Mouse (Mus musculus): ENCODE measurements at regions not wholly inside any gene's neighbourhood (a gene's known extent, or its start where the extent isn't known, plus 50 kb on each side); places are given as distances from the start of the nearest gene placed in this dataset.
"Not testable (repeated sequence)": the region's sequence is repeated elsewhere in the genome, so short reads cannot be mapped to it uniquely, and the experiment has no call there.

- Histone ChIP-seq H3K4me2 (replicated peaks) (no peak overlapping the region), H3K9ac (no peak overlapping the region), H3K36me3 (no peaks in the 10 kb centered on the region), H3K4me1 (no peaks in the 10 kb centered on the region), H3K27me3 (no peaks in the 10 kb centered on the region), H3K4me3 (no peak overlapping the region), H3K9me3 (no peaks in the 10 kb centered on the region), H3K27ac (no peak overlapping the region)
- 81% methylated on average over 4 of the region's 4 CpGs for WGBS
- no peak for ATAC-seq (ENCODE audit: insufficient number of reproducible peaks, insufficient read depth, low FRiP score, low TSS enrichment)
Observed at GRCm38 (mm10) chr10:46063831-46064230, 486.2 kb downstream of the Hace1 start.

- Histone ChIP-seq H3K4me1 (0 out of 2 replicates have a peak, but pooled peaks cover 7% of the 10 kb centered on the region), H3K27me3 (no peaks in the 10 kb centered on the region), H3K9me3 (no peaks in the 10 kb centered on the region), H3K4me3 (no peak overlapping the region), H3K9ac (no peak overlapping the region), H3K4me2 (replicated peaks) (no peak overlapping the region), H3K27ac (no peak overlapping the region), H3K36me3 (no peaks in the 10 kb centered on the region)
- WGBS = 89% methylated on average over 3 of the region's 3 CpGs
- no peak for ATAC-seq (ENCODE audit: insufficient number of reproducible peaks, insufficient read depth, low FRiP score, low TSS enrichment)
Observed at GRCm38 (mm10) chr10:46070766-46071165, 493.1 kb downstream of the Hace1 start.

- Histone ChIP-seq H3K9ac (no peak overlapping the region), H3K9me3 (no peaks in the 10 kb centered on the region), H3K4me1 (0 out of 2 replicates have a peak, but pooled peaks cover 7% of the 10 kb centered on the region), H3K27ac (no peak overlapping the region), H3K4me2 (replicated peaks) (no peak overlapping the region), H3K36me3 (no peaks in the 10 kb centered on the region), H3K4me3 (no peak overlapping the region), H3K27me3 (no peaks in the 10 kb centered on the region)
- 0 out of 2 replicates have a peak, but pooled peaks have one; percentile 60 for ATAC-seq (ENCODE audit: insufficient number of reproducible peaks, insufficient read depth, low FRiP score, low TSS enrichment)
- WGBS = 29% methylated on average over 8 of the region's 8 CpGs
Observed at GRCm38 (mm10) chr10:46071220-46071619, 493.6 kb downstream of the Hace1 start.

- Histone ChIP-seq H3K4me1 (peaks cover 12% of the 10 kb centered on the region; the same call in 1 of the 2 replicates), H3K9me3 (no peaks in the 10 kb centered on the region), H3K27ac (no peak overlapping the region), H3K36me3 (no peaks in the 10 kb centered on the region), H3K9ac (no peak overlapping the region), H3K4me3 (no peak overlapping the region), H3K4me2 (replicated peaks) (no peak overlapping the region), H3K27me3 (no peaks in the 10 kb centered on the region)
- no peak for ATAC-seq (ENCODE audit: insufficient number of reproducible peaks, insufficient read depth, low FRiP score, low TSS enrichment)
- 73% methylated on average over 12 of the region's 12 CpGs for WGBS
Observed at GRCm38 (mm10) chr10:46071810-46072549, 494.4 kb downstream of the Hace1 start.

GRCm38 (mm10) chr10:46072550-46073470, 495.2 kb downstream of the Hace1 start:
- 65% methylated on average over 16 of the region's 16 CpGs for WGBS
- Histone ChIP-seq H3K36me3 (no peaks in the 10 kb centered on the region), H3K4me1 (peaks cover 12% of the 10 kb centered on the region; the same call in 1 of the 2 replicates), H3K9me3 (no peaks in the 10 kb centered on the region), H3K4me2 (replicated peaks) (no peak overlapping the region), H3K9ac (no peak overlapping the region), H3K4me3 (no peak overlapping the region), H3K27me3 (no peaks in the 10 kb centered on the region), H3K27ac (no peak overlapping the region)
- ATAC-seq (ENCODE audit: insufficient number of reproducible peaks, insufficient read depth, low FRiP score, low TSS enrichment) = no peak

GRCm38 (mm10) chr10:46087766-46088165, 510.1 kb downstream of the Hace1 start:
- Histone ChIP-seq H3K9ac (no peak overlapping the region), H3K36me3 (no peaks in the 10 kb centered on the region), H3K27me3 (no peaks in the 10 kb centered on the region), H3K4me3 (no peak overlapping the region), H3K9me3 (no peaks in the 10 kb centered on the region), H3K27ac (no peak overlapping the region), H3K4me2 (replicated peaks) (no peak overlapping the region), H3K4me1 (no peaks in the 10 kb centered on the region)
- ATAC-seq (ENCODE audit: insufficient number of reproducible peaks, insufficient read depth, low FRiP score, low TSS enrichment) = no peak
- 41% methylated on average over 4 of the region's 4 CpGs for WGBS

GRCm38 (mm10) chr10:46100837-46101236, 523.2 kb downstream of the Hace1 start:
- H3K36me3 ChIP-seq = no peaks in the 10 kb centered on the region
- no peak overlapping the region for H3K27ac ChIP-seq
- no peaks in the 10 kb centered on the region for H3K4me1 ChIP-seq
- H3K9me3 ChIP-seq = no peaks in the 10 kb centered on the region
- H3K9ac ChIP-seq = no peak overlapping the region
- no peaks in the 10 kb centered on the region for H3K27me3 ChIP-seq
- no peak for ATAC-seq (ENCODE audit: insufficient number of reproducible peaks, insufficient read depth, low FRiP score, low TSS enrichment)
- no peak overlapping the region for H3K4me2 ChIP-seq (replicated peaks)
- H3K4me3 ChIP-seq = no peak overlapping the region

- Histone ChIP-seq H3K9ac (no peak overlapping the region), H3K36me3 (no peaks in the 10 kb centered on the region), H3K27me3 (no peaks in the 10 kb centered on the region), H3K4me1 (no peaks in the 10 kb centered on the region), H3K4me2 (replicated peaks) (no peak overlapping the region), H3K27ac (no peak overlapping the region), H3K4me3 (no peak overlapping the region), H3K9me3 (no peaks in the 10 kb centered on the region)
- WGBS = 83% methylated on average over 4 of the region's 4 CpGs
- ATAC-seq (ENCODE audit: insufficient number of reproducible peaks, insufficient read depth, low FRiP score, low TSS enrichment) = no peak
Observed at GRCm38 (mm10) chr10:46108810-46109209, 531.2 kb downstream of the Hace1 start.

- Histone ChIP-seq H3K27ac (no peak overlapping the region), H3K27me3 (no peaks in the 10 kb centered on the region), H3K36me3 (no peaks in the 10 kb centered on the region), H3K4me1 (no peaks in the 10 kb centered on the region), H3K4me2 (replicated peaks) (no peak overlapping the region), H3K4me3 (no peak overlapping the region), H3K9ac (no peak overlapping the region), H3K9me3 (no peaks in the 10 kb centered on the region)
- ATAC-seq (ENCODE audit: insufficient number of reproducible peaks, insufficient read depth, low FRiP score, low TSS enrichment) = no peak
- 92% methylated on average over 5 of the region's 5 CpGs for WGBS
Observed at GRCm38 (mm10) chr10:46114631-46115130, 537.1 kb downstream of the Hace1 start.

GRCm38 (mm10) chr10:46122409-46122808, 544.8 kb downstream of the Hace1 start:
- not testable (repeated sequence) for ATAC-seq (ENCODE audit: insufficient number of reproducible peaks, insufficient read depth, low FRiP score, low TSS enrichment); H3K27ac ChIP-seq; H3K9ac ChIP-seq; H3K36me3 ChIP-seq; H3K9me3 ChIP-seq; H3K4me1 ChIP-seq; H3K4me2 ChIP-seq (replicated peaks); H3K4me3 ChIP-seq; H3K27me3 ChIP-seq
- WGBS = 100% methylated on average over 1 of the region's 2 CpGs

- no peak overlapping the region for H3K27ac ChIP-seq
- no peaks in the 10 kb centered on the region for H3K36me3 ChIP-seq
- no peak overlapping the region for H3K4me2 ChIP-seq (replicated peaks)
- H3K9me3 ChIP-seq = no peaks in the 10 kb centered on the region
- no peaks in the 10 kb centered on the region for H3K4me1 ChIP-seq
- no peaks in the 10 kb centered on the region for H3K27me3 ChIP-seq
- H3K9ac ChIP-seq = no peak overlapping the region
- ATAC-seq (ENCODE audit: insufficient number of reproducible peaks, insufficient read depth, low FRiP score, low TSS enrichment) = no peak
- no peak overlapping the region for H3K4me3 ChIP-seq
Observed at GRCm38 (mm10) chr10:46123795-46124194, 546.2 kb downstream of the Hace1 start.

All from embryonic facial prominence, embryonic 12.5 days (tissue).